Mouse (Mus musculus): ENCODE measurements around the gene Gstp1. TPM values are rescaled to one million over a fixed set of nuclear protein-coding genes. Genes with fewer than 3 reads are reported as not detected.

Gstp1 gene
- total RNA-seq, 2 experiments from 2014 or later = 386 to 408 TPM

- peak; percentile 96 for TF ChIP-seq CTCF (IDR thresholded peaks at IDR 0.05)
- intact Hi-C loops (cut with DNase I) = loop anchor here (1.0 to 5.0 kb wide), 3 partner anchors 29 to 208 kb away; partner anchors contain the start of genes Cdk2ap2 and Pitpnm1
- peak; percentile 89 for DNase-seq
- Histone ChIP-seq H3K27ac (peak overlapping the region; percentile 77), H3K4me3 (peak overlapping the region; percentile 47)
These were observed 18.8 kb downstream of the Gstp1 start for GRCm38 (mm10) chr19:4018743-4019583.

- no peak overlapping the region for H3K4me3 ChIP-seq
- DNase-seq = no peak
- no peak overlapping the region for H3K27ac ChIP-seq
- intact Hi-C loops (cut with DNase I) = loop anchor here (5.0 kb wide), 2 partner anchors 79 to 209 kb away; partner anchors contain the start of genes Cdk2ap2 and Pitpnm1
- TF ChIP-seq CTCF (IDR thresholded peaks at IDR 0.05) = no peak
These were observed 19.7 kb downstream of the Gstp1 start for GRCm38 (mm10) chr19:4017921-4018587.

DNA sequence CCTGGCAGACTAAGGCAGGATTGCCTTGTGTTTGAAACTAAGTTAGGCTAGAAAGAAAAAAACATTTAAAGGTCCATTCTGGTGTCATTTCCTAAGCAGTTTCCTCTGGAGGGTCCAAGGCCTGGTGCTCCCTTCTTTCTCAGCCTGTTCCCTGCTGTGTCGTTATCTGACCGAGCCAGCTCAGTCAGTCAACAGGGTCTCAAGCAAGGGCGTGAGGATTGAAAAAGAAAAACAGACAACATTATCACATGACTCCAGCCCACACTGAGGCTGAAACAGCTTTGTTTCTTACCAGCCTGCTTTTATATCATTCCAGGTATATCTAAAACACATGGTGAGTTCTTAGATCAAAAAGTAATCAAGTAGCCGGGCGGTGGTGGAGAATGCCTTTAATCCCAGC lies 22.1 kb downstream of the Gstp1 start:
- Histone ChIP-seq H3K4me3 (no peak overlapping the region), H3K27ac (no peak overlapping the region)
- no peak for TF ChIP-seq CTCF (IDR thresholded peaks at IDR 0.05)
- DNase-seq = no peak
- intact Hi-C loops (cut with DNase I) = loop anchor here (5.0 kb wide), 2 partner anchors 82 to 212 kb away; partner anchors contain the start of genes Cdk2ap2 and Pitpnm1

- intact Hi-C loops (cut with DNase I) = loop anchor here (5.0 kb wide), 2 partner anchors 82 to 212 kb away; partner anchors contain the start of genes Cdk2ap2 and Pitpnm1
- no peak for DNase-seq
- TF ChIP-seq CTCF (IDR thresholded peaks at IDR 0.05) = no peak
- H3K4me3 ChIP-seq = no peak overlapping the region
- H3K27ac ChIP-seq = no peak overlapping the region
These were observed 23.0 kb downstream of the Gstp1 start for GRCm38 (mm10) chr19:4014802-4015201.

- intact Hi-C loops (cut with DNase I) = loop anchor here (2.0 kb wide), 1 partner anchor 66 kb away; no protein-coding TSS in a partner anchor
- peak overlapping the region; percentile 81 for H3K27ac ChIP-seq
- DNase-seq = no peak
These were observed 24.7 kb downstream of the Gstp1 start for GRCm38 (mm10) chr19:4013066-4013465.

DNA sequence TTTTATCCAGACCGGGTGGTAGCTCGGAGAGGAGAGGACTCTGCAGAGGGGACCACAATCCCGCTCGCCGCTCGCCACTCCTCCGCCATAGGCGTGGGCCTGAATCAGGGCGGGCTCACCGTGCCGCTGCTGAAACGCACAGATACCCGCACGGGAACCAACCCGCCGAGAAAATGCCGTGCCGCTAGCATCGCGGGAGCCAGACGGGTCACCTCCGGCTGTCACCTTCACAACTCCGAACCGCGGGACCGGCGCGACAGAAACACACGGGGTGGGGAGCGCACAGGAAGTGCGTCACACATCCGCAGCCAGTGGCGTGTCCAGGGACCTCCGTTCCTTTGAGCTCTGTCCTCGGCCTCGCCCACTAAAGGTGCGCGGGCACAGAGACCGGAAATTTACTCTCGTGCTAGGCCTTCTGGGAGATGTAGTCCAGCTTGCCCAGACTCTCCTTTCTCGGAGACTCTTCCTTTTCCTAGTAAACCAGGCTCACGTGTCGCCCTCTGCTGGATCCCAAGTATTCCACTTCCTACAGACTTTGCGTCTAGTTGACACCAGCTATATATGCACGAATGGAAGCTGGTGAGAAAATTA lies 25.3 kb downstream of the Gstp1 start, which contains the start of gene Ndufv1:
Gene Ndufv1 (minus strand): TSS at position 375 of the 591 bp plus-strand sequence.
- Histone ChIP-seq H3K4me3 (peak within 1 kb of the TSS; percentile 99), H3K27ac (peak within 1 kb of the TSS; percentile 99)
- peak; percentile 97 for DNase-seq
- intact Hi-C loops (cut with DNase I) = loop anchor here (1.0 to 2.0 kb wide), 2 partner anchors 12 to 66 kb away; partner anchors contain the start of genes Gm49405 and Nudt8
- peak; percentile 86 for TF ChIP-seq CTCF (IDR thresholded peaks at IDR 0.05)

More at GRCm38 (mm10) chr19:4013066-4013465, 24.7 kb downstream of the Gstp1 start:
- peak overlapping the region; percentile 99 for H3K4me3 ChIP-seq
- no peak for TF ChIP-seq CTCF (IDR thresholded peaks at IDR 0.05)

DNA sequence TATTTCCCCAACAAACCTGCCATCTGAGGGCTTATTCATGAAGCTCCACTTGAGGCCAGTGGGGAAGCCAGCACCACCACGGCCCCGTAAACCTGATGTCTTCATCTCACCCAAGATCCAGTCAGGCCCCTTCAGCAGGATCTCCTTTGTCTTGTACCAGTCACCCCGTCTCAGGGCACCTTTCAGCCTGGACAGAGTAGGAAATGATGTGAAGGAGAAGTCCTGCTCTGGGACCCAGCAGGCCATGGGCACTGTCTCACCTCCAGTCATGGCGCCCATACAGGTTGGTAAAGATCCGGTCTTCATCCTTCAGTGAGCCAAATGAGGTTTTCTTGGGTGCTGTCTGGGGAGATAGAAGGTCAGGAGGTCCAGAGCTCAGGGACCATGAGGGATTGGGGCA lies 26.7 kb downstream of the Gstp1 start:
- intact Hi-C loops (cut with DNase I) = no loop called here
- H3K27ac ChIP-seq = 0 out of 2 replicates have a peak overlapping the region, but pooled peaks have one; percentile 13
- H3K4me3 ChIP-seq = peak overlapping the region; percentile 99
- DNase-seq = no peak
- no peak for TF ChIP-seq CTCF (IDR thresholded peaks at IDR 0.05)

GRCm38 (mm10) chr19:4005971-4006370 lies 31.8 kb downstream of the Gstp1 start:
- no peak for DNase-seq
- intact Hi-C loops (cut with DNase I) = no loop called here
- Histone ChIP-seq H3K4me3 (no peak overlapping the region), H3K27ac (no peak overlapping the region)
- TF ChIP-seq CTCF (IDR thresholded peaks at IDR 0.05) = no peak

- intact Hi-C loops (cut with DNase I) = no loop called here
- DNase-seq = no peak
- no peak overlapping the region for H3K27ac ChIP-seq
These were observed 32.7 kb downstream of the Gstp1 start for GRCm38 (mm10) chr19:4005091-4005490.

DNA sequence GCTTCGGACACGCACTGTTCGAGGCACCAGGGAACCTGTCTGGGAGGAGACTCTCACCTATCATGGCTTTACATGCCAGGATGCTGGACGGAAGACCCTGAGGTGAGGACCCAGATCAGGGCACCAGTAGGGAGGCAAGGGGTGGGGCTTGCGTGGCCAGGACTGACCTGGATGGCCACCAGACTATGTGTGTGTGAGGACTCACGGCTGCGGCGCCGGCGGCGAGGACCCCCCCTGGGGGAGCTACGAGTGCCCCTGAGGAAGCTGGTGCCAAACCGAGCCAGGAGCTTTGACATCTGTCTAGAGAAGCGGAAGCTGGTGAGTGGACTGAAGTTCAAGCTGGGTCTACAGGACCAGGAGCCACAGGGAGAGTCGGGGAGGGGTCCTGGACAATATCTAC lies 33.5 kb downstream of the Gstp1 start:
- peak; percentile 20 for DNase-seq
- no peak for TF ChIP-seq CTCF (IDR thresholded peaks at IDR 0.05)
- intact Hi-C loops (cut with DNase I) = no loop called here
- no peak overlapping the region for H3K27ac ChIP-seq
- H3K4me3 ChIP-seq = no peak overlapping the region

More at GRCm38 (mm10) chr19:4005091-4005490, 32.7 kb downstream of the Gstp1 start:
- no peak for TF ChIP-seq CTCF (IDR thresholded peaks at IDR 0.05)
- H3K4me3 ChIP-seq = no peak overlapping the region

DNA sequence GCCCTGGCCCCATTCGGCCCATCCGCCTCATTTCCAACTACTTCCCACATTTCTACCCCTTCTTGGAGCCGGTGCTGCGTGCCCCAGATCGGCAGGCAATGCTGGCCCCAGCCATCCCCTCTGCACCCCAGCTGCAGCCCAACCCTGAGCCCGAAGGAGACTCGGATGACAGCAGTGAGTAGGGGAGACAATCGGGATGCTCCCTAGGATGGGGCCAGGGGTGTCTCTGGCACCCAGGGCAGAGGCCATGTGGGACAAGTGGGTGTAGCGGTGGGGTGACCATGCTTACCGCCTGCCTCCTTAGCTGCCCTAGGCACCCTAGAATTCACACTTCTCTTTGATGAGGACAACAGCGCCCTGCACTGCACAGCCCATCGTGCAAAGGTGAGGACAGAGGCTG lies 34.1 kb downstream of the Gstp1 start:
- Histone ChIP-seq H3K27ac (no peak overlapping the region), H3K4me3 (no peak overlapping the region)
- intact Hi-C loops (cut with DNase I) = no loop called here
- no peak for DNase-seq
- TF ChIP-seq CTCF (IDR thresholded peaks at IDR 0.05) = no peak

DNA sequence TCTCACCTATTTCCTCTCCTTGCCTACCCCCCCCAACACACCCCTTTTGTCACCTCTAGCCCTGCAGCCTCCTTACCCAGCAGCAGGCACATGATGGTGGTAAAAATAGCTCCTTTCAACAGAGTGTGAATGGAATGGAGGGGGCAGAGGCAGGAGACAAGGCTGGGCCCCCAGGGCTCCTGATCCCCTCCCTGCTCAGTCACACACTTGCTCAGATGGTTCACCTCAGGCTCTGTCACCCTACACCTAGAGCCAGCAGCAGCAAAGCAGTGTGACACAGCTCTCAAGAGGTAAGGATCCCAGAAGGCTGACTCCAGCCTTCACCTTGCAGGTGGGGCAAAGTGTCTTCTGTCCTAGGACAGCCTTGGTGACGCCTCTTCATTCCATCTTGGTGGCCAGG lies 34.7 kb downstream of the Gstp1 start, which contains the start of gene Doc2g:
Gene Doc2g (plus strand): TSS at position 202 of the 400 bp plus-strand sequence.
- TF ChIP-seq CTCF (IDR thresholded peaks at IDR 0.05) = no peak
- Histone ChIP-seq H3K4me3 (no peak within 1 kb of the TSS), H3K27ac (no peak within 1 kb of the TSS)
- DNase-seq = no peak
- intact Hi-C loops (cut with DNase I) = no loop called here

Measured in gastrocnemius, adult 2 months (tissue).